Mouse (Mus musculus) thymus, postnatal 0 days (tissue): ENCODE measurements around the gene Adgrg1. TPM values are rescaled to one million over a fixed set of nuclear protein-coding genes. Genes with fewer than 3 reads are reported as not detected.

ENCODE experiments used
- DNase-seq: peaks from one replicate; pipeline ENCODE4 v3.0.0-alpha.2; 2015; ENCODE audit warnings: low spot score
- polyA plus RNA-seq: library from polyadenylated mRNA; unstranded; fragments of >200 nt; fragmentation: Nextera tagmentation; extraction: Ambion mirVana; gene quantifications from 2 replicates; pipeline ENCODE4 v1.2.1, GENCODE M21; 2015

Adgrg1 gene
- polyA plus RNA-seq, 1 experiment from 2014 or later: 37.8 TPM

GRCm38 (mm10) chr8:95037106-95037925 lies 62.8 kb downstream of the Adgrg1 start:
- DNase-seq: peak; percentile 39

GRCm38 (mm10) chr8:95041883-95042784 lies 67.6 kb downstream of the Adgrg1 start:
- no peak for DNase-seq

- DNase-seq: no peak
These were observed 70.3 kb downstream of the Adgrg1 start for GRCm38 (mm10) chr8:95044811-95045210.

DNA sequence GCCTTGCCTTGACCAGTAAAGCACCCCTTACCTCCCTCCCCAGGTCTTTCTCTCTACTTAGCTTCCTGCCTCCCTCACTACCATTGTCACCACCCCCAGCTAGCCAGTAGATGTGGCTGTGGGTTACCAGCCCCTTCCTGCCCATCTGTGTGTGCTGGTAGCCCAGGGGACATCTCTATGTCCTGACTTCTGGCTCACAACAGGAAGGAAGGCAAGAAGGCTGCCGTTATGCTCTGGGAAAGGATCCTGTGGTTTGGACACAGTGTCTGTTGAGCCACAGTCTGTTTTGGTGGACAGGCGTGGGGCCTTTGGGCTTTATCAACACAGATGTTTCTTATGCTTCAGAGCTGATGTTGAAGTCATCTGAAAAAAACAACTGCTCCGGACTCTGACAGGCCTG lies 72.4 kb downstream of the Adgrg1 start:
- DNase-seq: peak; percentile 20

DNA sequence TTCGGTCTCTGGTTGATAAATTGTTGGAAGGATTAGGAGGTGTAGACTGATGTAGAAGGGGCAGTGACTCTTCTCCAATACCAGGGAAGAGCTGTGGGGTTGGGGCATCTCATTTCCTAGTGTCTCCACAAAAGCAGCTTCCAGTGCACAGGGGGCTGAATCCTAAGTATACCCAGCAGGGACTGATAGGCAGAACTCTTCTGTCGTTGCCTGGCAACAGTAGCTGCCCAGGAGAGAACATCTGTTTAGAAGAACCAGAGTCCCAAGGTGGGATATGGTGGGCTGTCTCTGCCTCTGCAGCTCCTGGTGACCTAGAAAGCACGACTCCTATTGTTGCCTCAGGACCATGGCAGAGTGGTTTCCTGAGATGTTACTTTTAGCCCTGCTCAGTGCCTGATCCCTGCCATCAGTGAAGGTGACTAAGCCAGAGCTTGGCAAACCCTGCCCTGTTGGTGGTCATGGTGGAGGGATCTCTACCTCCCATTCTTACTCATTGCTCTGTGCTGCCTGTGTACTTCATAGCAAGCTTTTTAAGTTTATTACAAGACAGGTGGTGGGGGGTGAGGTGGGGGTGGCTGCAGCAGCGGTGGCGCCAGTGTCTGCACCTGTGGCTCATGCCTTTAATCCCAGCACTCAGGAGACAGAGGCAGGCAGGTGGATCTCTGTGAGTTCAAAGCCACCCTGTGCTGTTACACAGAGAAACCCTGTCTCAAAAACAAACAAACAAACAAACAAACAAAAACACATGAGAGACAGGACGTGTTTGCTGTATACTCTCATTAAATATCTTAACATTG lies 73.5 kb downstream of the Adgrg1 start:
- peak; percentile 28 for DNase-seq

DNA sequence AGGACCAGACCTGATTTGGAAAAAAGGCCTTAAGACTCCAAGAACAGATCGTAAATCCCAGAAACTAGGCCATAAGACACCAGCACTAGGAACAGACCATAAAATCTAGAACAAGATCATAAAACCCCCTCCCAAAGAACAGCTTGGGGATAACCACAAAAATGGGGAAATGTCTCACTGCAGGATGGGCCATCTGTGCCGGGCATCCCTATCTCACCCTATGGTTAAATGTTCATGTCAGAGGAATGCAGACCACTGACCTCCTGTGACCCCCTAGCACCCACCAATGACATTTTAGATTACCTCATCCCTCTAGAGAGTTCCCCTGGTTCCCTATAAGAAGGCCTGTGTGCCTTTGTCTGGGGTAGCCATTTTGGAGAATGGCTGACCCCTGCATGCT lies 75.1 kb downstream of the Adgrg1 start:
- no peak for DNase-seq

DNA sequence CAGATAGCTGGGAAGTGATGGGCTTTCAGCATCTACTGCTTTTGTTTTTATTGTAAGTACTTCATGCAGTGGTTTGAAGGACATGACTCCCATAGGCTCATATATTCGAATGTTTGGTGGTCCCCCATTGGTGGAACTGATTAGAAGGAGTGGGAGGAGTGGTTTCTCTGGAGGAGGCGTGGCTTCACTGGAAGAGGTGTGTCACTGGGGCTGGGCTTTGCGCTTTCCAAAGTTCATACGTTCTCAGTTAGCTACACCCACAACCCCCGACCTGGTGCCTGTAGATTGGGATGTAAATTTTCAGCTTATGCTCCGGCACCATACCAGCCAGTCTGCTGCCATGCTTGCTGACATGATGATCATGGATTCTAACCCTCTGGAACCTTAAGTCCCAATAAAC lies 79.9 kb downstream of the Adgrg1 start:
- DNase-seq: no peak

DNA sequence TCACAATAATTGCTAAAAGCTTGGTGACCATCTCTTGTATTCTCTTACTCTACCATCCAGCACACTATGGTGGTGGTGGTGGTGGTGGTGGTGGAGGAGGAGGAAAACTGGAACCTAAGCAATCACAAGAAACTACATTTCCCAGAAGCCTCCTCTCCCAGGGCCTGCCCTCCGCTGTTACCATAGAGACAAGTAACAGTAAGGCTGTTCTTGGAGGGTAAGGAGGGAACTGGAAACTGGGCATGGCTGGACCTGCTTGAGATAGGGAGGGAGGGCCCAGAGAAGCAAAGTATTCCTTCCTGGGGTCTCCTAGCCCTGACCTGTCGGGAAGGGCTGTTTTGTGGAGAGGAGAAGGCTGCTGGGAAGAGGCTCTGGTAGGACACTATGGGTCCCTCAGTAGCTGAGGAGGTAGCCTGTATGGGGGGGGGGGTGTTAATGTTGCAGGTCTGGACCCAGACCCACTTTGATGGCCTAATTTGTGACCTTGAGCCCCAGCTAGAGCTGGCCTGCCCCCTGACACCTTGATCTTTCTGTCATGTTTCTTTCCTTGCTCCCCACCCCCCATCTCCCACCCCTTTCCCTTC lies 80.5 kb downstream of the Adgrg1 start, which contains the start of gene Drc7:
Drc7 (plus strand) TSS at position 177 of the 584 bp plus-strand sequence.
- DNase-seq: no peak

GRCm38 (mm10) chr8:95056414-95056813 lies 81.9 kb downstream of the Adgrg1 start:
- no peak for DNase-seq

DNA sequence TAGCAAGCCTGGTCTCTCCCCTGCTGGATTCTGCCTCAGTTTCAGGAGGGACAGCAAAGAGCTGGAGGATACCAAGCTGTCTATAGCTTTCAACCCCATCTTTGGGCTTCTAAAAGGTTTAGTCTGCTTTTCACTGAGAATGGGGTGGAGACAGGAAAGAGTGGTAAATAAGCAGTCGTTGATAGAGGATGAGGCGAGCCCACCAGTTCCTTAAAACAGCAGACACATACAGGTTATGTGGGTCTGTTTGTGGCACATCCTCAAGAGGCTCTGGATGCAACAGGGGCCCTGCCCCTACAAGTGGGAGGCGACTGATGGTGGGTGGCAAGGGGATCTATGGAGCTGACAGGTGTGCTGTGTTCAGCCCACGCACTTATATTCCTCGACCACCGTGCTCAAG lies 84.1 kb downstream of the Adgrg1 start:
- peak; percentile 52 for DNase-seq

- DNase-seq: no peak
These were observed 85.4 kb downstream of the Adgrg1 start for GRCm38 (mm10) chr8:95059812-95060533.

Other genes starting within 250 kb of the Adgrg1 start
- gene Ccl22, start 229.2 kb upstream of the Adgrg1 start, polyA plus RNA-seq: 24.8 and 28.7 TPM in 2 replicates
- 5.6 and 9.6 TPM in 2 replicates for gene Cx3cl1, start 202.7 kb upstream of the Adgrg1 start, polyA plus RNA-seq
- gene Ccl17, start 164.3 kb upstream of the Adgrg1 start, polyA plus RNA-seq: 23.8 and 28.6 TPM in 2 replicates
- gene Coq9, start 136.4 kb upstream of the Adgrg1 start, polyA plus RNA-seq: 45.5 and 48.3 TPM in 2 replicates
- gene Ciapin1, start 136.4 kb upstream of the Adgrg1 start, polyA plus RNA-seq: 103 and 112 TPM in 2 replicates
- gene Polr2c, start 117.3 kb upstream of the Adgrg1 start, polyA plus RNA-seq: 139 and 145 TPM in 2 replicates
- gene Dok4, start 98.4 kb upstream of the Adgrg1 start, polyA plus RNA-seq: 3.8 TPM in 2 replicates
- 7.8 and 9.4 TPM in 2 replicates for gene Ccdc102a, start 56.7 kb upstream of the Adgrg1 start, polyA plus RNA-seq
- 5.4 and 5.5 TPM in 2 replicates for gene Adgrg5, start 51.1 kb upstream of the Adgrg1 start, polyA plus RNA-seq
- 8.5 and 9.7 TPM in 2 replicates for gene Adgrg3, start 42.9 kb downstream of the Adgrg1 start, polyA plus RNA-seq
- 1.3 TPM in 2 replicates for gene Drc7, start 80.4 kb downstream of the Adgrg1 start, polyA plus RNA-seq
- gene Katnb1, start 106.4 kb downstream of the Adgrg1 start, polyA plus RNA-seq: 20.1 and 20.3 TPM in 2 replicates
- gene Kifc3, start 228.1 kb downstream of the Adgrg1 start, polyA plus RNA-seq: 8.6 and 8.7 TPM in 2 replicates